Mouse (Mus musculus) right cerebral cortex, postnatal 36 days (tissue): ENCODE measurements around the gene Dnph1.
"Not testable (repeated sequence)": the region's sequence is repeated elsewhere in the genome, so short reads cannot be mapped to it uniquely, and the experiment has no call there.

Source experiments
- DNase-seq, 2 experiments: peaks; one replicate each; pipeline ENCODE4 v3.0.0; 2022; ENCODE audit warnings: low spot score in 2 of 2, mixed read lengths in 1 of 2

Gene Dnph1

GRCm38 (mm10) chr17:46496623-46497434 is at the start of gene Dnph1:
Dnph1 (plus strand) TSS chr17:46496711.
- DNase-seq: peak; percentile 73 to 75

DNA sequence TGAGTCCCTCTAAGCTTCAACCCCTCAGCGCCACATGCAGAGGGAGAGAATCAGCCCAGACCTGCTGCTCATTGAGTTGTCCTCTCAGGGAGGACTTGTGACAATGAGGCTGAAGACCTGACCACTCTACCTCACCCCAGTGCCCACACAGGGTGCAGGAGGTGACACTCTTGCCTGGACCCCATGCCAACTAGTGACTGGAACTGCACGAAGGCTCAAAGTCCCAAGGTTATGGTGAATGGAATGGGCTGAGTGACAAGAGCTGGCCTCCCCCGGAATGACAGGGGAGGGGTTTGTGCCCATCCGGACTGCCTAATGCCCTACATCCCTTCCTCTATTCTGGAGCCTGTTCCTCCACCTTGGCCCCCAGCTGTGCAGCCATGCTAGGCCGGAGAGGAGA is 43.8 kb upstream of the Dnph1 start:
- DNase-seq: no peak

- no peak for DNase-seq
These were observed 43.1 kb upstream of the Dnph1 start for GRCm38 (mm10) chr17:46453302-46453948.

DNA sequence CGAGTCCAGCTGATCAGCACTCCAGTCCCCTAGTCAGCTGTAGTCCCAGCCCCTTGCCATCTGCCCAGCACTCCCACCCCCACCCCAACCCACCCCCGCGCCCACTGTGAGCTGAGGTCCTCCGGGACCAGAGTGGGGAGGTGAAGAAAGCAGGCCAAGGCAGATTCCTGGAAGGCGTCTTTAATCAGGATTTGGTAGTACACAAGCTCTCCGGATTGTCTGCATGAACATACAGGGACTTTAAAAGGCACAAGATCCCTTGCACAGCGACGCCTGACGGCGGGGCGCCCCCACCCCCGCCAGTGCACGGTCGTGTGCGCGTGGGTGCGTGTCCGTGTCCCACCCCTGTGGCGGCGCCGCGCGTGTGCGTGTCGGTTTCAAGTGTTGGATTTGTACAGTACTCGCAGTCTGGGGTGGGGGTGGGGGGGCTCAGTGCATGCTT is 42.5 kb upstream of the Dnph1 start:
- DNase-seq: no peak

DNA sequence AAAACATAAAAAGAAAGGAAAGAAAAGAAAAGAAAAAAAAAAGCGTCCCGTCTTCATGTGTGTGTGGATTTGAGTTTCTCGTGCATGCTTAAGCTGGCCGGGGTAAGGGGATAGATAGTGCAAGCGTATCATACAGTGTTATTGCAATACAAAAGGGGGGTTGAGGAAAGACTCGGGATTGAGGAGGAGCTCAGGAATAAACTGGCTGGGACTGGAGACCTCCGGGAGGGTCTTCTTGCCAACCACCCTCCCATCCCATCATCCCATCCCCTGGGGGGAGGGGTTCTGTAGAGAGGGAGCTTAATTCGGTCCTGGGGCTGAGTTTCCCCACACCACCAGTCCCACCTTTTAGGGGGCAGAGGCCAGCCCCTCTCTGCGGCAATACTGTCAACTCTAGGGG is 42.0 kb upstream of the Dnph1 start:
- no peak for DNase-seq

GRCm38 (mm10) chr17:46455110-46455691 is 41.3 kb upstream of the Dnph1 start:
- DNase-seq: no peak

DNA sequence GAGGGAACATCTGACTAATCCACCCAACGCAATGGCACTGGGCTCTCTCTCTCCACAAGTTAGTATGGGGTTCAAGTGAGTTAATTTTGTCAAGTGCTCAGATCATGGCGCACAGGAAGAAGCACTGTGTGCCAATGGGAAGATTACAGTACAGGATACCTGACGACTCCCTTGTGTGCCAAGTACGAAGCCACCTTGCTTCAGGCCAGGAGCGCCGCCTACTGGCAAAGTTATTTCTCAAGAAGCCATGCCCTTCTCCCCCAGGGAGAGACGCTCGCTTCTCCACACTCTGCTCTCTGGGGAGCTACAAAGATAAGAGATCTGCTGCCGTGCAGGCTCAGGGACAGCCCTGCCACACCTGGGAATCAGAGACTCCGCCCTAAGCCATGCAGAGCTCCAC is 38.7 kb upstream of the Dnph1 start:
- no peak for DNase-seq

GRCm38 (mm10) chr17:46458439-46458838 is 38.1 kb upstream of the Dnph1 start:
- no peak for DNase-seq

GRCm38 (mm10) chr17:46460673-46461072 is 35.8 kb upstream of the Dnph1 start:
- DNase-seq: no peak

GRCm38 (mm10) chr17:46461347-46461746 is 35.2 kb upstream of the Dnph1 start:
- no peak for DNase-seq

GRCm38 (mm10) chr17:46462226-46462625 is 34.3 kb upstream of the Dnph1 start:
- DNase-seq: no peak

- DNase-seq: no peak
These were observed 28.7 kb upstream of the Dnph1 start for GRCm38 (mm10) chr17:46467830-46468229.

- DNase-seq: no peak
These were observed 19.9 kb upstream of the Dnph1 start for GRCm38 (mm10) chr17:46476601-46477000.

- no peak for DNase-seq
These were observed 19.2 kb upstream of the Dnph1 start for GRCm38 (mm10) chr17:46477286-46477685.

DNA sequence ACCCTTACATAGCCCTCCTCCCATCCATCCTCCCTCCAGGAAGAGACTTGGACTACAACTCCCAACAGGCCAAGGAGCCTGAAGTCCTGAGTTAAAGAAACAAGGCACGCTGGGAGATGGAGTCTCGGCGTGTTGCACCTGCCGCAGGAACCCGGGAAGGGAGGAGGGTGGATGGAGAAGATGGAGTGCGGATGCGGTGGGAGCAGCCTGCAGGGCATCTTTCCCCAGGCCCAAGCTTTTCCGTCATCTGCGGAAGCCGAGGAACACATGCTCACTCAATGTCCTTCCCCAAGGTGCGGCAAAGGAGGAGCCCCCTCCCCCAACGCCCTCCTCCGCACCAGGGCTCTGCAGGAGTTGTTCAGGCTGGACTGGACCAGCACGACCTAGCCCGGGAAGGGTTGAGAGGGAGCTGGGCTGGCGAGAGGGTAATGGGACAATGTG is 12.9 kb upstream of the Dnph1 start:
- peak; percentile 53 to 67 for DNase-seq

DNA sequence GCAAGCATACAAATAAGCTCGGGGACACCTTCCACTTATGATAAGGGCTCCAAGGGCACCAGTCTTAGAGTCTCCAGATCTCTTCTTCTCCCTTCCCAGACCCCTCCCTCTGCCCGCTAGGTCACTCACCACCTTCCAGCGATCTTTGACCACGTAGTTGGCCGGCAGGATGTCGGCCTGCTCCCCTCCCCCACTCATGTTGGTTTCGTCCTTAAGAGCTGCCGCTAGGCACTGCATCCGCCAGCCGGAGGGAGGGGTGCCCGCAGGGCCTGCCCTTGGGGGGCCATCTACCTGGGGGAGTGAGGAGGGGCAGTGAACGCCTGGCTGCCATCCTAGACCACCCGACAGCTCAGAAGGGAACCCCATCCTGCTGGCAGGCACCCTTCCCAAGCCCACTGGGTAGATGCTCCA is 12.5 kb upstream of the Dnph1 start:
- DNase-seq: no peak

GRCm38 (mm10) chr17:46484461-46484875 is 12.0 kb upstream of the Dnph1 start:
- no peak for DNase-seq

DNA sequence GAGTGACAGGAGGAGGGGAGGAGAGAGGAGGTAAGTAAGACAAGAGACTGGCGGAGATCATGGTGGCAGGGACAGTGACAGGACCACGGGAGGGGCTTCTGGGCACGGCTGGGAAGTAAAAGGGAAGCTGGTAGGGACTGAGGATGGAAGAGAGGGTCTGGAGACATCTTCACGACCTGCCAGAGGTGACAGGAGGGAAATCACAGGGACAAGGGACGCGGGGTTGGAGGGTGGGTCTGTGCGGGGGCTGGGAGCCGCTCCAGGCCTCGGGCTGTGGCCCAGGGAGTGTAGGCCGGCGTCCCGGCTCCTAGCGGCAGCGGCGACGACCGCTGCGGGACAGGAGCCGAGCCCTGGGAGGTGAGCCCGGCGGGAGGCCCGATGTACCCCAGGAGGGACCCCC is 9.5 kb upstream of the Dnph1 start:
- DNase-seq: no peak

DNA sequence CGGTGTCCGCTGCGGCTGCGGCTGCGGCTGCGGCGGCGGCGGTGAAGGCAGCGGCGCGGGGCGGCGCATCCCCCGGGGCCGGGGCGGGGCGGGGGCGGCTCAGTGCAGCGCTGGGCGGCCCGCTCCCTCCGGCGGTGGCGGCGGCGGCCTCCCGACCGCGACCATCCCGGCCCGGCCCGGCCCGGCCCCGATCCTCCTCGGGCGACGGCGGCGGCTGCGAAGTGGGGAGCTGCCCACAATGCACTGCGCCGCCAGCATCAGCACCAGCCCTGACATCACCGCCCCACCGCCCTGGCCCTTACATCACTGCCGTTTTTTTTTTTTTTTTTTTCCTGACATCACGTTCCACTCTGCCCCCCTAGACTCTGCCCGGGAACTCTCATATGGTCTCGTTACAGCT is 9.1 kb upstream of the Dnph1 start, which contains the start of gene Ttbk1:
Gene Ttbk1, minus strand, starts transcription at position 245 of the 400 bp plus-strand sequence.
- peak; percentile 62 to 65 for DNase-seq

GRCm38 (mm10) chr17:46495486-46495885 is 1.0 kb upstream of the Dnph1 start:
- no peak for DNase-seq

DNA sequence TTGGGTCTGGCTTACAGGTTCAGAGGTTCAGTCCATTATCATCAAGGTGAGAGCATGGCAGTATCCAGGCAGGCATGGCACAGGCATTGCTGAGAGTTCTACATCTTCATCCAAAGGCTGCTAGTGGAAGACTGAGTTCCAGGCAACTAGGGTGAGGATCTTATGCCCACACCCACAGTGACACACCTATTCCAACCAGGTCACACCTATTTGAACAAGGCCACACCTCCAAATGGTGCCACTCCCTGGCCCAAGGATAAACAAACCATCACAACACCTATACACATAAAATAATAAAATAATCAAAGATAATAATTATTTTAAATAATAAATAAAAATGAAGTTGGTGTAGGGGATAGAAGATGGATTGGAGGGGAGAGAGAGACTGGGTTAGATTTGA is 430 bp upstream of the Dnph1 start:
- DNase-seq: not testable (repeated sequence)

DNA sequence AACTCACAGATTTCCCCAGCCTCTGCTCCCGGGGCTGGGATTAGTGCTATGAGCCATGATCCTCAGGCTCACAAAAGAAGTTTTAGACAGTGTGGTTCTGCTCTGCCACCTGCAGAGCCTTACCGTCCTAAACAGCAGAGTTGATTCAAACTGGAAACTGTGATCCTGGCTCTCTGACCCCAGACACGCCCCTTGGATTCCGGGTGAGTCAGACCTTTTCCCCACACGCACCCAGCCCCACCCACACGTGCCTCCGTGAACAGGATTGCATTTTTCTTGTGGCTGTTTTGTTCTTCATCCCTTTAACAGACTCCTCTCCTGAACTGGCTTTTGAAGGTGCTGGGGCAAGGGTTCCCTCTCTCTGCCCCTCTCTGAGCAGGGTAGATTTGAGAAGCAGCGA is 1.4 kb downstream of the Dnph1 start:
- no peak for DNase-seq

DNA sequence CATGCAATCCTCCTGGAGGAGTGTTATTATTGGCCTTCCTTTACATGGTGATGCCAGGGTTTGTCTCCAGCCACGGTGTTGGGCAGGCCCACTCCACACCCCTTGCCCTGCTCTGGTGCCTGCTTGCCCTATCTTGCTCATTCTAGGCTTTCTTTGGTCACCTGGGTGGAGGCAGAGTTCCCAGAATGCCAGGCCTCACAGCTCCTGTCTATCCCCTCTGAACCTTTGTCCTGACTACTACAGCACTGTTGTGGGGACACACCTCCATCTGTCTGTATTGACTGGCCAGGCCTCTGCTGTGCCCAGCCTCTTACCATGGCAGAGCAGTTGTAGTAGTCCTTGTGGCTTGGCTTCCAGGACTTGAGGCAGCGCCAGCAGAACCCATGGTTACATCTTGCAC is 6.3 kb downstream of the Dnph1 start:
- no peak for DNase-seq
